In genomic region chr10:52533893-52534287, GRCm38 (mm10) we compare ENCODE assay signal across 10 mouse cellular contexts.
DNase-seq lines count a peak whose midpoint lies in the region; ATAC-seq and TF ChIP-seq lines count a peak whose summit lies in the region.
"Had no signal": no experiment of that assay in that cellular context is flagged by ENCODE, and none has a peak within 500 bp of the region (broad histone marks: within the 10 kb centered on the region; RNA-seq: fewer than 3 reads in every experiment).

No protein-coding gene starts in this region.

- H3K4me3 ChIP-seq in gastrocnemius, adult 2 months = no peak overlapping the region
- H3K4me3 ChIP-seq in midbrain, embryonic 10.5 days = no peak overlapping the region
- H3K4me3 ChIP-seq in midbrain, embryonic 15.5 days = no peak overlapping the region
- H3K4me3 ChIP-seq: heart, embryonic 15.5 days; midbrain, embryonic 12.5 days had no signal

- peaks cover 9% of the 10 kb centered on the region for H3K27me3 ChIP-seq in midbrain, embryonic 10.5 days (ENCODE audit: low read depth, poor library complexity, severe bottlenecking)
- H3K27me3 ChIP-seq in midbrain, embryonic 15.5 days (replicated peaks) = no peaks in the 10 kb centered on the region
- no peaks in the 10 kb centered on the region for H3K27me3 ChIP-seq in splenic B cell, adult 2 months (ENCODE audit: control insufficient read depth, insufficient read depth, low read length, poor library complexity, severe bottlenecking)
- H3K27me3 ChIP-seq: heart, embryonic 15.5 days; midbrain, embryonic 12.5 days had no signal

- H3K36me3 ChIP-seq in midbrain, embryonic 10.5 days = no peaks in the 10 kb centered on the region
- no peaks in the 10 kb centered on the region for H3K36me3 ChIP-seq in midbrain, embryonic 15.5 days (replicated peaks)
- H3K36me3 ChIP-seq in splenic B cell, adult 2 months (ENCODE audit: control insufficient read depth, insufficient read depth, low read length, poor library complexity, severe bottlenecking) = no peaks in the 10 kb centered on the region
- H3K36me3 ChIP-seq: heart, embryonic 15.5 days; midbrain, embryonic 12.5 days had no signal

- H3K4me2 ChIP-seq in midbrain, embryonic 15.5 days = no peak overlapping the region
- H3K4me2 ChIP-seq: heart, embryonic 15.5 days; midbrain, embryonic 12.5 days had no signal

- TF ChIP-seq CTCF in gastrocnemius, adult 2 months (IDR thresholded peaks at IDR 0.05) = peak; percentile 67

- no peak for ATAC-seq in midbrain, embryonic 15.5 days (replicated peaks)
- ATAC-seq in monocyte, adult 5-6 weeks (replicated peaks; ENCODE audit: insufficient number of reproducible peaks, low FRiP score, low TSS enrichment, poor library complexity, severe bottlenecking) = no peak

- H3K4me1 ChIP-seq in midbrain, embryonic 10.5 days = no peaks in the 10 kb centered on the region
- no peaks in the 10 kb centered on the region for H3K4me1 ChIP-seq in midbrain, embryonic 15.5 days
- H3K4me1 ChIP-seq: heart, embryonic 15.5 days; midbrain, embryonic 12.5 days had no signal

- no peak overlapping the region for H3K27ac ChIP-seq in gastrocnemius, adult 2 months
- H3K27ac ChIP-seq in midbrain, embryonic 10.5 days (replicated peaks) = no peak overlapping the region
- H3K27ac ChIP-seq in midbrain, embryonic 15.5 days = no peak overlapping the region
- H3K27ac ChIP-seq: heart, embryonic 15.5 days; midbrain, embryonic 12.5 days had no signal

- intact Hi-C loops in gastrocnemius, adult 2 months (cut with DNase I) = no loop called here
- intact Hi-C loops in gastrocnemius, postnatal 36 days (cut with DNase I) = no loop called here

- 54% methylated on average over 4 of the region's 4 CpGs for WGBS in midbrain, embryonic 10.5 days
- WGBS in midbrain, embryonic 15.5 days = 56% methylated on average over 4 of the region's 4 CpGs

- H3K9ac ChIP-seq in midbrain, embryonic 15.5 days = no peak overlapping the region
- H3K9ac ChIP-seq: heart, embryonic 15.5 days; midbrain, embryonic 12.5 days had no signal

- H3K9me3 ChIP-seq in midbrain, embryonic 10.5 days (replicated peaks) = no peaks in the 10 kb centered on the region
- H3K9me3 ChIP-seq in midbrain, embryonic 15.5 days = no peaks in the 10 kb centered on the region
- H3K9me3 ChIP-seq: heart, embryonic 15.5 days; midbrain, embryonic 12.5 days had no signal

- DNase-seq in gastrocnemius, adult 2 months = no peak
- DNase-seq in gastrocnemius, postnatal 36 days = no peak
- peak; percentile 25 for DNase-seq in midbrain, embryonic 10.5 days (ENCODE audit: low spot score)
- DNase-seq in cerebellum, postnatal 14 days = peak; percentile 62 to 75
- DNase-seq in kidney, postnatal 4 days = peak; percentile 41 to 42
- DNase-seq in splenic B cell, adult 2 months (ENCODE audit: low read depth, low spot score) = peak; percentile 0

Comparison
In these comparisons a context has a peak if more than half of its experiments do, and no peak if none do; other contexts are left out.
1. DNase-seq: peak in midbrain, embryonic 10.5 days (single experiment), cerebellum, postnatal 14 days (2 of 2), kidney, postnatal 4 days (2 of 2) and splenic B cell, adult 2 months (single experiment); none in gastrocnemius, adult 2 months (single experiment) and gastrocnemius, postnatal 36 days (0 of 2).